Mouse (Mus musculus): ENCODE data around the gene Cux1. TPM values are rescaled to one million over a fixed set of nuclear protein-coding genes. Genes with fewer than 3 reads are reported as not detected.
"Not testable (repeated sequence)": the region's sequence is repeated elsewhere in the genome, so short reads cannot be mapped to it uniquely, and the experiment has no call there.

Gene Cux1
- total RNA-seq, 2 experiments from 2014 or later = 163 to 173 TPM

- intact Hi-C loops (cut with DNase I) = no loop called here
Measured at GRCm38 (mm10) chr5:136479024-136479763, 88.1 kb downstream of the Cux1 start.

GRCm38 (mm10) chr5:136476272-136476671 is 91.0 kb downstream of the Cux1 start:
- intact Hi-C loops (cut with DNase I) = no loop called here
- peak; percentile 86 for DNase-seq

More at GRCm38 (mm10) chr5:136479024-136479763, 88.1 kb downstream of the Cux1 start:
- DNase-seq = no peak

- DNase-seq = no peak
Measured at GRCm38 (mm10) chr5:136475161-136475560, 92.1 kb downstream of the Cux1 start.

GRCm38 (mm10) chr5:136474086-136474485 is 93.2 kb downstream of the Cux1 start:
- no peak for DNase-seq
- intact Hi-C loops (cut with DNase I) = no loop called here

More at GRCm38 (mm10) chr5:136475161-136475560, 92.1 kb downstream of the Cux1 start:
- intact Hi-C loops (cut with DNase I) = no loop called here

- intact Hi-C loops (cut with DNase I) = no loop called here
- no peak for DNase-seq
Measured at GRCm38 (mm10) chr5:136473337-136473736, 94.0 kb downstream of the Cux1 start.

GRCm38 (mm10) chr5:136472846-136473245 is 94.4 kb downstream of the Cux1 start:
- intact Hi-C loops (cut with DNase I) = no loop called here

GRCm38 (mm10) chr5:136470985-136471735 is 96.1 kb downstream of the Cux1 start:
- intact Hi-C loops (cut with DNase I); DNase-seq: not testable (repeated sequence)

More at GRCm38 (mm10) chr5:136472846-136473245, 94.4 kb downstream of the Cux1 start:
- no peak for DNase-seq

GRCm38 (mm10) chr5:136469301-136469700 is 98.0 kb downstream of the Cux1 start:
- intact Hi-C loops (cut with DNase I) = no loop called here
- DNase-seq = no peak

- intact Hi-C loops (cut with DNase I) = no loop called here
Measured at GRCm38 (mm10) chr5:136467360-136467999, 99.8 kb downstream of the Cux1 start.

GRCm38 (mm10) chr5:136465770-136466406 is 101.4 kb downstream of the Cux1 start:
- DNase-seq = no peak
- intact Hi-C loops (cut with DNase I) = no loop called here

More at GRCm38 (mm10) chr5:136467360-136467999, 99.8 kb downstream of the Cux1 start:
- peak; percentile 68 for DNase-seq

GRCm38 (mm10) chr5:136465366-136465765 is 101.9 kb downstream of the Cux1 start:
- intact Hi-C loops (cut with DNase I) = no loop called here
- no peak for DNase-seq

- intact Hi-C loops (cut with DNase I) = no loop called here
- DNase-seq = no peak
Measured at GRCm38 (mm10) chr5:136464849-136465248, 102.4 kb downstream of the Cux1 start.

GRCm38 (mm10) chr5:136464128-136464527 is 103.2 kb downstream of the Cux1 start:
- DNase-seq = no peak
- intact Hi-C loops (cut with DNase I) = no loop called here

GRCm38 (mm10) chr5:136462613-136463012 is 104.7 kb downstream of the Cux1 start:
- intact Hi-C loops (cut with DNase I) = no loop called here

GRCm38 (mm10) chr5:136459901-136460300 is 107.4 kb downstream of the Cux1 start:
- intact Hi-C loops (cut with DNase I) = no loop called here
- no peak for DNase-seq

More at GRCm38 (mm10) chr5:136462613-136463012, 104.7 kb downstream of the Cux1 start:
- DNase-seq = peak; percentile 79

- no peak for DNase-seq
- intact Hi-C loops (cut with DNase I) = no loop called here
Measured at GRCm38 (mm10) chr5:136458893-136459499, 108.3 kb downstream of the Cux1 start.

GRCm38 (mm10) chr5:136458102-136458863 is 109.0 kb downstream of the Cux1 start:
- no peak for DNase-seq
- intact Hi-C loops (cut with DNase I) = no loop called here

GRCm38 (mm10) chr5:136456395-136456794 is 110.9 kb downstream of the Cux1 start:
- intact Hi-C loops (cut with DNase I) = no loop called here

GRCm38 (mm10) chr5:136452681-136453080 is 114.6 kb downstream of the Cux1 start:
- no peak for DNase-seq
- intact Hi-C loops (cut with DNase I) = no loop called here

More at GRCm38 (mm10) chr5:136456395-136456794, 110.9 kb downstream of the Cux1 start:
- no peak for DNase-seq
